Mouse (Mus musculus): ENCODE results near the gene Plk2.

Gene Plk2

DNA sequence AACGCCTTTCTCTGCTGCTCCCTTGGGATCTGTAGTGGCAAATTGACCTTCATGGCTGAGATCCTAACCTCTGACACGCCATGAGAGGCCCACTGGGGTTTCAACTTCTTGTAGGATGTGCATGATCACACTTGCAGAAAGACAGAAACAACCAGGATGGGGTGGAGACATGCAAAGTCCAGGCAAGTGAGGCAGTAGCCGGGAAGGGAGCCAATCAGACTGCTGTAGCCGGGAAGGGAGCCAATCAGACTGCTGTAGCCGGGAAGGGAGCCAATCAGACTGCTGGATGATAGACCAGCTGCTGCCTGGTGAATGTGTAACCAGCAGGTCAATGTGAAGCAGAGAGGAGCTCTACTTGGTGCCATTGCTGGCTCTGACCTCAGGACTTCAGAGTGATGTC, 11.3 kb downstream of the Plk2 start:
- DNase-seq (ENCODE audit: low read depth, low spot score) = no peak

DNA sequence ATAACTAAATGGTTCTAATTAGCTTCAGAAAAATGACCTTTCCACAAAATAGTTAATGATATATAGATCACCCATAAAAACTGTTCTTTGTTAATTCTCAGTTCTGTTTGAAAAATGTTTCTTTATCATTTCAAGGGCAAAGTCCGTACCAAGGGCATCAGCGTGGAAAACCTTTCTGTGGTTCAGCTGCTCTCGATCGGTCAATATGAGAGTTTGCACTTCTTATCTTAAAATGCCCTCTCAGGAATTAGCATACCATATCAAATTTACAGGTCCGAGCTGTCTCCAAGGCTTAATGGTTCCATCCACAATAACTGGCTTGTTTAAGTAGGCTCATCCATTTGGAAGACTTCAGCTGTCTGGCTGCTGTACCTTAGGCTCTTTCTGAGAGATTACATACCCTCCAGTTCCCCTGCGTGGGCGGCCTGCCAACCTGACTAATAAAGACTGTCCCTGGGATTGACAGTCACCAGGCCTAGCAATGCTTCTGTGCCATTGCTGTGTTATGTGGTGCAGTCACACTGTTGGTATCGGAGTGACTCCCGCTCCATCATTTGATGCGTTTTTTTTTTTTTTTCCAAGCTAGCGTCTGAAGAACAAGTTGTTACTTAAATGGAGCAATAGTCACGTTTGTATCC, 17.8 kb downstream of the Plk2 start:
- DNase-seq (ENCODE audit: low read depth, low spot score) = no peak

DNA sequence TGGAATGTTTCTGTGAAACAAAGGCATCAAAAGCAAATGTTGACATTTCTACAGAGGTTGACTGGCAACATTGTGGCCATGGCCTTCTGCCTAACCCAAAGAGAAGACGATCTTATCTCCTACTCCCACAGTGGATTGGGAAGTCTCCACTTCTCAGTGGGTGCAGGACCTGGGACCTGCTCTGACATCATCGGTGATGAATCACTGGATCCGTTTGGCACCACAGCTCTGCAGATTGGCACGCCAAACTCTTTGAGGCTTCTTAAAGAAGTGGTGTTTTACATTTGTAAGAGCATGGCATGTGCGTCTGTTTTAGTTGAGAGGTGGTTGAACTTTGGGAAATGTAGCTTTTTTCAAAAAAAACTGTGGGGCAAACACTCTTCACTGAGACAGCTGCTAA, 23.8 kb downstream of the Plk2 start:
- no peak for DNase-seq (ENCODE audit: low read depth, low spot score)

DNA sequence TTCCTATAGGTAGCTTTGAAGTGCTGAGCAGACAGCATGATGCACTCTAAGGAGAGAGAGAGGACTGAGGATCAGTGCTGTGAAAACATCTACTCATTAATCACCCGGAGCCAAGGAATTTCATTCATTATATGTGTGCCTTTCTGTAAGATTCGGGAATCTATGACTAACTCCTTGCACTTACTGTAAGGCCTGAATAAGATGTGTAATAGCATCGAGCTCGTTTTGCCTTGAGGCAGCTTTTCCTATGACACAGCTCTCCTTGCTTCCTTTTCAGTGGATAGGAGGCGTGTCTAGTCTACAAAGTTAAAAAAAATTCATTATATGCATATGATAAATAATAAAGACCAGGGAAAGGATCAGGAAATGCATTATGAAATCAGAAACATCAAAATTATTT, 24.8 kb downstream of the Plk2 start:
- no peak for DNase-seq (ENCODE audit: low read depth, low spot score)

DNA sequence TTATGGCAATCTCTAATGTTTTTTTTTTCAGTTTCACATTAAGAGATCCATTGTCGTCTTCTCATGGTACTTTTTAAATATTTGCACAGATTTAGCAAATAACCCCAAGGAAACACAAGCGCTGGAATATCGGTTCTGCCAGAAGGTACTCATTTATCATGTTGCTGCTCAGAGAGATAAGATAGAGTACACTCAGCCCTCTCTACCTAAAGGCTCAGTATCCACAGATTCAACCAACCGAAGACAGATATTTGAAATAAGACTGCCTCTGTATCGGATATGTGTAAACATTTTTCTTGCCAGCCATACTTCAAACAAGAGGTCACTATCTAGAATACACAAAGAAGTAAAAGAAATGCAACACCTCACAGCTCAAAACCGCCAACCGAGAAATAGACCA, 27.6 kb downstream of the Plk2 start:
- DNase-seq (ENCODE audit: low read depth, low spot score) = no peak

DNA sequence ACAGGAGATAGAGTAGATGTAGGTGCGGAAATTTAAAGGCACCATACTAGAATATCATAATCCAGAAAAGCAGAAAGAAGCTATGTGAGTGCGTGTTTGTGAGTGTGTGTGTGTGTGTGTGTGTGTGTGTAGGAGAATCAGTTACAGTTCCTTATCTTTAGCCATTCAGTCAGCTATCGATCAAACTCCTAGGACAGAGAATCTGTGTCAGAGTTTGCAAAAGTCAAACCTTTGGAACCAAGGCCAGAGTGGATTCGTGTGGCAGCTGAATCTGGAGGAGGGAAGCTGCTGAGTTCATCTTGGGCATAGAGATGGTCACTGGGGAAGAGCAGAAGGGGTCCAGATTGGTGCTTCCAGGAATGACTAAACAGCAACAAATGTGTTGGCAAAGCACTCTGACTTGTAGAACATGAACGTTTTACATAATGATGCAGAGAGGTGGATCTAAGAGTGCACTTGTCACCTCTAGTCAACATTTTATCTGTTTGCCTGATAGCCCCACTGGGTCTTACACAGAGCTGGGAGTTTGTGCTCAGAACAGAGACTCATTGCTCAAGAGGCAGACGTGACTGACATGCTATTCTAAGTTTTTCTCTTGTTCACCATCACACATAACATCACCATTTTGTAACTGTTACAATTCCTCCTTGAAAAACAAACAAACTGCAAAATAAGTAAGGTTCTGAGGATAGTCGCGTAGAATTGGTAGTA, 30.8 kb downstream of the Plk2 start:
- DNase-seq (ENCODE audit: low read depth, low spot score) = no peak

DNA sequence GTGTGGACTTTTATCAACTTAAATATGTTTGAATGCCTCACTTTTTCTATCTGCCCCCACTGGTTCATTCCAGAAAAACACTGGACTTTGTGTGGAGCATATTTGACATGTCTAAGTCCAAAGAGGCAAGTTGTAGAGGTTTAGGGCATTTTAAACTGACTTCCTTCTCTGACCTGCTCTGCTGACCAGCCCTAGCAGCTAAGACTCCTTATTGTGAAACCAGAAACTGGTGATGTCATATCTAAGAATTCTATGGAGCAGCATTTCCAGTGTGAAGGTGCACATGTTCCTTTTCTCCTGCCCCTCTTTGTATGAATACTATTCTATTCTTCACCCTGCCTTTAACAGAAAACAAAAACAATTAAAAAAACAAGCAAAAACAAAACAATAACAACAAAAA, 36.5 kb downstream of the Plk2 start:
- DNase-seq (ENCODE audit: low read depth, low spot score) = no peak

DNA sequence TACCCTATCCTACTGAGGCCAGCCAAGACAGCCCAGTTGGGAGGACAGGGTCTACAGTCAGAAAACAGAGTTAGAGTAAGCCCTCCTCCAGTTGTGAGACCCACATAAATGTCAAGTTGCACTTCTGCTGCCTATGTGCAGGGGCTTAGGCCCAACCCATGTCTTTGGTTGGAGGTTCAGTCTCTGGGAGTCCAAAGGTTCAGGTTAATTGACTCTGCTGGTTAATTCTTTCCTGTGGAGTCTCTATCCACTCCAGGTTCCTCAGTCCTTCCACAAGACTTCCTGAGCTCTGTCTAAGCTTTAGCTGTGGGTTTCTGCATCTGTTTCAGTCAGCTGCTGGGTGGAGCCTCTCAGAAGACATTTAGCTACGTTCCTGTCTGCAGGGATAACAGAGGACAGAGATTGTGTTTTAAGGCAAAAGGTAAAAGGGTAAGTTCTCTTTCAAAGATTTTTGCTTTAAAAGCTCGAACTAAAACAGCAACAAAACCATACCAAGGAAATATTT, 37.3 kb downstream of the Plk2 start:
- no peak for DNase-seq (ENCODE audit: low read depth, low spot score)

DNA sequence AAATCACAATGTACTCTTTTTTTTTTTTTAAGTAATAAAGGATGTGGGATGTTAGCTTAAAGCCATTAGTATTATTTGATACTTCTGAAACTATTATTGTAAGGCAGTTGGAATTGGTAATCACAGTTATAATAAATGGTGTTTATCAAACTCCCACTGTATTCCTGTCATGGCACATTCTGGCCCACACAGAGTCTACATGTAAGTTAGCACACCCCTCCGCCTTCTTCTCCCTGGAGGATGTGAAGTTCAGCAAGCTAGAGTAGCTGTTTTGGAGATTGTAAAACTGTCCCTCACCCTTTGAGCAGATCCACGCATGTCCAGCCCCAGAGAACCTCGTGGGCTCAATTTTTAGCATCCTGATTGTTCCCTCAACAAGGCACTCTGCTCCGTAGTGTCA, 37.8 kb downstream of the Plk2 start:
- no peak for DNase-seq (ENCODE audit: low read depth, low spot score)

DNA sequence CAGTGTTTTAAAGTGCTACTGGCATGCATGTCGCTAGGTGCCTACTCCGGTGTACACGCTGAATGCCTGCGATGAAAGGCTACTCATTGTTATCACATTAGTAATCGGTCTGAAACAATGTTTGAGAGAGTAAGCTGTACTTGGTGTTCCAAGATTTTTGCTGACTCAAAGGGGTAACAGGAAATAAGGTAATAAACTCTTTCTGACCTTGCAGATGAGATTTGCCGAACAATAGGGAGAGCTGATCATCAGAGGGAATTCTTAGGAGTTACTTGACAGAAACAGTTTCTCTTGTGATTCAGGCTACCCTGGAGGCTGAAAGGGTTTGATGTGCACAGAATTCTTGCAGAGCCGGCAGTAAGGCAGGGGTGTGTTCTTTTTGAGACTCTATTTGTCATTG, 41.8 kb downstream of the Plk2 start:
- DNase-seq (ENCODE audit: low read depth, low spot score) = no peak

DNA sequence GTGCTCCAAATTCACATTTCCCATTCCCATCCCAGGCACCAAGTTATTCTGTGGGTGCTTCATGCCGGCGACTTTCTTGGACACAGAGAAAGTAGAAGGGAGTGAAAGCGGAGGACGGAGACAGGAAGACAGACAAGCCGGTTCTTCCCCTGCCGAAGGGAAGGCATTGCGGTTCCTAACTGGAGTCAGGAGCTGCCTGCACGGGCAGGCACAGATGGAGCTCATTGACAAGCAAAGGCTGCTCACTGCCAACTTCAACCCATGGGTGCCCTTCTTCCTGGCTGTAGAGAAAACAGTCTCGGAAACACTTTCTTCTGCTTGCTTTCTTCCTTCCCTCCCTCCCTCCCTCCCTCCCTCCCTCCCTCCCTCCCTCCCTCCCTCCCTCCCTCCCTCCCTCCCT, 43.8 kb downstream of the Plk2 start:
- no peak for DNase-seq (ENCODE audit: low read depth, low spot score)

DNA sequence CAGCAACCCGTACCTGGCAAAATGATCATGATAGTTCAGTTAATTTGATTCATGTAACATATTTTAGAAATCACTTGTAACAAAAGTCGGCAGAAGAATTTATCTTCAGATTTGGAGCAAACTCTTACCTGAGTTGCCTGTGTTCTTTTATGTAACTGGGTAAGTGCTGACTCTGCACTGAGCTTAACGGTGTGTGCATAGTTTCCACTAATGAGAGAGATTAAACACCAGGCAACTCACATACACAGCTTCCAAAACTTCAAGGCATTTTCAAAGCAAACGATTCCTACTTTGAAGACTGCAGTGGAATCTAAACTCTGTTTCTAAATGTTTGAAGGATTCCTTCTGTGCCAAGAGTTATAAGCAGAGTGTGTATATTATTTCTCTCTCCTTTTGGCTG, 49.5 kb downstream of the Plk2 start:
- no peak for DNase-seq (ENCODE audit: low read depth, low spot score)

DNA sequence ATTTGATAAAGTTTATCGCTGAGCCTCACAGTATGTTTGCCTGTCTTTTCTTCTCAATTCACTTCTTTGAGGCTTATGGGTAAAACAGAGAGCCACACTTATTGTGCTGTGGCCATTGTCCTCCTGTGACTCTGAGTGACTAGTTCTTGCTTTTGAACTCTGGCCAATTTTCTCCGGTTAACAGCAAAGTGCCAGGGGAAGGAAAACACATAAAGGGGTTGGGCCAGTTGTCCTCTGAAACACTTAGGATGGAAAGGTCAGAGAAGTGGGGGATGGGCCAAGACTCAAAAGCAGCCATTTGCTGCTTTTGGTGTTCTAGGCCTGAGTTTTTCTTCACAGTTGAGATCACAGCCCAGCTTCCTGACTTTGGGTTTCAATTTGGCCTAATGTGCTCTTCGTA, 50.0 kb downstream of the Plk2 start:
- DNase-seq (ENCODE audit: low read depth, low spot score) = no peak

DNA sequence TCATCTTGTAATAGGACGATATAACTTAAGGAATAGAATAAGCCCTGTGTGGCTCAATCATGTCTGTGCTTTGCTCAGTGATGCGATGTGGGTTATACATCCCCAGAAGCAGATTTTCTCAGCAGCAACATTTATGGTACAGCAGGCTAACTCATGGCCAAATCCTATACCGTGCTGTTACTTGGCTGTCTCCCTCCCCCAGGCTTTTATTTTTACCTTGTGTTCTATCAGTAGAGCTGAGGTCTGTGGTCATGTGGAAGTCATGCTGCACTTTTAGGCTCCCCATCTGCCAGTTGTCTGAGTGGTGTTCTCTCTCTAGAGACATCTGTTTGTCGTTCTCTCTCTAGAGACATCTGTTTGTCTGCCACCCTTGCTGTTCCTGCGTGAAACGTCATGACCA, 51.6 kb downstream of the Plk2 start:
- no peak for DNase-seq (ENCODE audit: low read depth, low spot score)

DNA sequence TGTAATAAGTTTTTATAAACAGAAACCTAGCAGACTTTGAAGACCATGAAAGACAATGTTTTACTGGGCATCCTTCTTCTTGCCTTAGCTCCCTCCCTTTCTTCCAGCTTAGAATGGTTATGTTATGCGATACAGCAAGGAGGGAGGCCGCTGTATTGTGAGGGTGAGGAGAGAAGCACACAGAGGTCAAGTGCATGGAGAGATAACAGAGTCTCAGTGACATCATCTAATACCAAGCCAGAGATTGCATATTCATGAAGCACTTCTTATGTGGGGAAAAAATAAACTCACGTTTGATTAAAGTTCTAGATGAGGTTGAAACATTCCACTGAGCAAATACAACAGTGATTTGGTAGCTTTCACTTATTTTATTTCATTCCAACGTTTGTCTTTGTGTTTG, 55.2 kb downstream of the Plk2 start:
- no peak for DNase-seq (ENCODE audit: low read depth, low spot score)
